Mouse (Mus musculus) frontal cortex, adult (tissue): ENCODE data around the gene Hsd3b7.
A peak's percentile ranks its signal among the peaks of the same experiment; 100 is the strongest.

ENCODE experiments used
- ATAC-seq: cut with Nextera tagmentation; 2 replicates; pipeline ENCODE4 v1.9.2; 2017; ENCODE audit warnings: mild to moderate bottlenecking, moderate library complexity, mixed read lengths; ENCODE audit not compliant: low TSS enrichment

Gene Hsd3b7

GRCm38 (mm10) chr7:127800435-127801009, at the start of gene Hsd3b7:
Hsd3b7 (plus strand) TSS chr7:127800604.
- ATAC-seq = peak; percentile 66

GRCm38 (mm10) chr7:127751619-127752018, 48.8 kb upstream of the Hsd3b7 start:
- no peak for ATAC-seq

GRCm38 (mm10) chr7:127752069-127752468, 48.3 kb upstream of the Hsd3b7 start:
- no peak for ATAC-seq

GRCm38 (mm10) chr7:127753158-127753557, 47.2 kb upstream of the Hsd3b7 start:
- no peak for ATAC-seq

GRCm38 (mm10) chr7:127753741-127754140, 46.7 kb upstream of the Hsd3b7 start:
- no peak for ATAC-seq

- no peak for ATAC-seq
Measured at GRCm38 (mm10) chr7:127759716-127760115, 40.7 kb upstream of the Hsd3b7 start.

DNA sequence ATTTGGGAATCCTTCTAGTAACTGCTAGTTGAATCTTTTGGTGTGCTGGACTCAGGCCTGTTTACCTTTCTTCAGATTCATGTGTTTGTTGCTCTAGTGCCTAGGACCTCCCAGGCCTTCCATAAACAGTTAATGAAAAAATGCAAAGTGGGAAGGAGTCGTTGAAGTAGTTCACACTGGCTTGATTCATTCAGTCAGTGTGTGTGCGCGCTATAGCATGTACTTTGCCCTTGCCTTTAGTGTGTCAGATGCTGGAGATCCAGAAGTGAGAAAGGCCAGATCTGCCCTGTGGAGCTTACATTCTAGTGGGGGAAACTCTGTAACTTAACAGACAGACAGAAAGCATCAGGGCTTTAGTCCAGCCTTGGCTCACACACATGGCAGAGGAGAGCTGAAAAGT, 39.9 kb upstream of the Hsd3b7 start:
- ATAC-seq = no peak

GRCm38 (mm10) chr7:127761026-127761425, 39.4 kb upstream of the Hsd3b7 start:
- peak; percentile 62; the same call in 1 of the 2 replicates for ATAC-seq

GRCm38 (mm10) chr7:127763642-127764041, 36.8 kb upstream of the Hsd3b7 start:
- no peak for ATAC-seq

- no peak for ATAC-seq
Measured at GRCm38 (mm10) chr7:127765756-127766155, 34.6 kb upstream of the Hsd3b7 start.

- ATAC-seq = no peak
Measured at GRCm38 (mm10) chr7:127766851-127767609, 33.4 kb upstream of the Hsd3b7 start.

GRCm38 (mm10) chr7:127767671-127768345, 32.6 kb upstream of the Hsd3b7 start:
- no peak for ATAC-seq

- ATAC-seq = no peak
Measured at GRCm38 (mm10) chr7:127768346-127768996, 31.9 kb upstream of the Hsd3b7 start.

DNA sequence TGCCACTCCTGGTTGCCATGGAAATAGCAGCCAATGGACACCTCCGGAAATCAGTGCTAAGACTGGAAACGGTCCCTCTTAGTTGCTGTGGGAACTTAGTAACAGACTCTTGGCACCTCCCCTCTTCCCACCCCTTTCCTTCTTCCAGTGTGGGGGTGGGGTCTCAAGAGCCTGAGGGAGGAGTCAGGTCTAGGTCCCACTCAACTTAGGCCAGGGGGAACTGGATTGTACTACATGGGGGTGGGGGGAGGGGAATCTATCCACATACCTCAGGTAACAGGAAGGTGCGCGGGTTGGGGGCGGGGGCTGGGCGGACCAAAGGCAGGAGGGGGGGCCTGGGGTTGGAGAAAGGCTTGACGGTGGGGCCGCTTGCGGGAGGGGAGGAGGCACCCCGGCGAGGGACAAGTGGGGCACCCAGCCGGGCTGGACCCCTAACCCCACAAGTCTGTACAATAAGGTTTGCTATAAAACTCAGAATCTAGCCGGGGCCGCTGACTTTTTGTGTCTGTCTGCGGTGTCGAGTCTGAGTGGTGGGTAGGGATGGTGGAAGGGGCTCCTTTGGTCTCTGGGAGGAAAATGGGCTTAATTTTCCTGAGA, 31.3 kb upstream of the Hsd3b7 start:
- peak; percentile 85 for ATAC-seq

DNA sequence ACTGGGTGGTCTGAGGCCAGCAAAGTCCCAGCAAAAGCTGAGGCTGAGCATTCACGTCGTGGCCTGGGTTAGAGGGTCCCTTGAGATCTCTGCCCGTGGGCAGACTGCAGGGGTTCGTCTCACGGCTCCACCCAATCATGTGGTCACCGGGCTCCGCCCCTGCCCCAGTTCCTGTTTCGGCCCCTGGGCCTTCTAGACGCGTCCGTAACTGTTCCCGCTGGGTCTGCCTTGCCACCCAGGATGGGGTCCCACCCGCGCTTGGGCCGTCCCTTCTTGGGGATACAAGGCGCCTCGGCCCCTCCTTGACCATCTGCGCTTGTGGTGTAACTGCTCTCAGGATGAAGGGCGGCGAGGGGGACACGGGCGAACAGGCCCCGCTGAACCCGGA, 30.8 kb upstream of the Hsd3b7 start, which contains the start of gene Orai3:
Gene Orai3 (plus strand): TSS at position 165 of the 388 bp plus-strand sequence.
- ATAC-seq = peak; percentile 45

- ATAC-seq = peak; percentile 0; the same call in 1 of the 2 replicates
Measured at GRCm38 (mm10) chr7:127770039-127770905, 30.1 kb upstream of the Hsd3b7 start.

DNA sequence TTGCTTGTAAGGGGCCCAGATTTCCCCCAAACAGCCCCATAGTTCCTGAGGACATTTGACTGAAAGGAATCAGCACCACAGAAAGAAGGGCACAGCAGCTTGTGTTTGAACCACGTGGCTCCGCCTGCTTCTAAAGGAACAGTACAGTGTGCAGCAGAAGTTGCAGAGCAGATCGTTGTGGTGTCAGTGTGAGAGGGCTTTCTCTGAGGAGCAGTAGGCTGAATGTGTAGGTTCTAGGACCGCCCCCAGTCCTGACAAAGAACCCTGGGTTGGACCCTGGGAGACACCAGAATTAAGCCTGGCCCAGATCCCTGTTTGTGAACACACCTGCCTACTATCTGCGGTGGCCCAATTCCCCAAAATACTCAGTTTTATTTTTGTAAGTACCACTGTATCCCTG, 29.1 kb upstream of the Hsd3b7 start:
- peak; percentile 31 for ATAC-seq

DNA sequence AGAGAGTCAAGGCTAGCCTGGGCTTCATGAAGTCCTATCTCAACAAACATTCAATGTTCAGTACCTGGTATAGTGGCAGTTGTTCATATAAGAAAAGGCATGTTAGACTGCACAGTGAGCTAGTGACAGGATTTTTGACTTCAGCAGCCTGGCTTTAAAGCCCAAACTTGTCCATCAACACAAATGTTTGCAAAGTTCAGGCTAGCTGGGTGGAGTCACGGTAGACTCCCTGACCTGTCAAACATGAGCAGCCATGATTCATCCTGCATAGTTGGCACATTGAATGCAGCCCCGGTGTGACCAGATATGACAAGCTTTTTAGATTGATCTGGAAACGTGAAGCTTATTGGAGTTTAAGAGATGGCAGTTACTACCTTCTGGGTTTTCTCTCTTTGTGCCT, 28.3 kb upstream of the Hsd3b7 start:
- ATAC-seq = no peak

- no peak for ATAC-seq
Measured at GRCm38 (mm10) chr7:127772557-127772956, 27.8 kb upstream of the Hsd3b7 start.

DNA sequence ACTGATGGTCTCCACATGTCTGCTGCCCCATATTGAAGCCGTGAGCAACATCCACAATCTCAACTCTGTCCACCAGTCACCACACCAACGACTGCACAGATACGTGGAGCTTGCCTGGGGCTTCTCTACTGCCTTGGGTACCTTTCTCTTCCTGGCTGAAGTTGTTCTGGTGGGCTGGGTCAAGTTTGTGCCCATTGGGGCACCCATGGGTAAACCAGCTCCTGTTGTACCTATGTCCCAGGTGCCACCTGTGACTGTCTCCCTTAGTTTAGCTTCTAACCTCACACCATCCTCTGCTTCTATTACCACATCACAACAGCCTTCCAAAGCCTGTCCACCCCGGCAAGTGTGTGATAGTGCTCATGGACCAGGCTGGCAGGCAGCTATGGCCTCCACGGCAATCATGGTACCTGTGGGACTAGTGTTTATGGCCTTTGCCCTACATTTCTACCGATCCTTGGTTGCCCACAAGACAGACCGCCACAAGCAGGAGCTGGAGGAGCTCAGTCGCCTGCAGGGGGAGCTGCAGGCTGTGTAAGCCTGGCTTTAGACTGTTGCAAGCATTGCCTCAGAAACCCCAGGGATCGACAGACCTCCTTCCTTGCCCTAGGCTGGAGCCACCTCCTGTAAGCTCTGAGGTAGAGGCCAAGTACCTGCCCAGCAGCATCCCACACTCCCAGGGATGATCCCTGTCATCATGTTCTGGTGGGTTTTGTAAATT, 26.6 kb upstream of the Hsd3b7 start:
- no peak for ATAC-seq
